Mouse (Mus musculus): ENCODE results near the gene Arhgef26.

DNA sequence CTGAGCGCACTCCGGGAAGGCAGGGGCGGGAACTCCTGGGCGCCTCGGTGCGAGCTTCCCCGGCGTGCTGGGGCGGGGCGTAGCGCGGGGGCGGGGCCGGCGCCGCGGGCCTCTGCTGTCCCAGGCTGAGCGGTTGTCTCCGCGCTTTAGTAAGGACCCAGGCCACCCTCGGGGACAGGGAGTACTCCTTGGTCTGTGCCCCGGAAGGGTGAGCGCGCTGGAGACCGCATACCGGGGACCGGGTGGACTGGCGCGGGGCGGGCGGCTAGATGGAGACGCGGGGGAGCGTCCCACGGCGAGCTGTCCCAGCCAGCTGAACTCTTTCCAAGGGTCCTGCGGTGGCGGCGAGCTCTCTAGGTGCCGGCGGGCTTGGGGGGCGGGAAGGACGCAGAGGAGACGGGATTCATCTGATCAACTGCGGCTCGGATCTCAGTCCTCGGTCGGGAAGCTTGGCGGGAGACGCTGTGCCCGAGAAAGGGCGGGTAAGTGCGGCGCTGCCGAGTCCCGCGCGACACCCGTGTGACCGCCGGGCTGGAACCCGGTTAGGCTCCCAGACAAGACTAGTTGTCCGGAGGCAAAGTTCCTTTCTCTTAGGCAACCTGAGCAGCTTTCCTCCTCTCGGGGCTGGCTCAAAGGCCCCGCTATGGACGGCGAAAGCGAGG is 841 bp downstream of the Arhgef26 start:
- TF ChIP-seq POLR2A (IDR thresholded peaks at IDR 0.05; ENCODE audit: control insufficient read depth, low read depth, low read length) (no peak), CTCF (IDR thresholded peaks at IDR 0.05; ENCODE audit: control insufficient read depth, insufficient read depth, insufficient replicate concordance, low read depth, low read length) (no peak)
